Mouse (Mus musculus): Measurements from ENCODE around the gene Gm6337. TPM values are rescaled to one million over a fixed set of nuclear protein-coding genes. Genes with fewer than 3 reads are reported as not detected.
"Not testable (repeated sequence)": the region's sequence is repeated elsewhere in the genome, so short reads cannot be mapped to it uniquely, and the experiment has no call there.

The Gm6337 gene
- polyA plus RNA-seq (2015; fragmentation: Nextera tagmentation; extraction: Ambion mirVana) = not detected in 2 replicates

DNA sequence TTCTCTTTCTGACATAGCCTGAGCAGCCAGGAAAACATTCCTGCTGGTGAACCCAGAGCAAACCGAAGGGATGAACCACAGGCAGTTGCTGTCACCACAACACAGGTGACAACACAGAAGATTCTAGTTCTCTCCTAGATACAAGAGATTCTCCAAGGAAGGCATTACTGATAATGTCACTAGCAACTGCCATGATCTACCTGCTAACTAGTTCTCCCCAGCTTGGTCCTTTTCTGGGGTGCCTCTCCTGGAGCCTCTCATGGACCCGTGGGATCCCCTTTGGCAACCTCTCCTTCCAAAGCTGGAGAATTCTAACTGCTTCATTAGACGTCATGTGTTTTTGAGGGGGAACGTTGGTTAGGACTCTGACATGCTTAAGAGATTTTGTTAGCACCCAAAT is at the start of gene Gm6337:
Gene Gm6337, minus strand, starts transcription at position 101 of the 400 bp plus-strand sequence.
- not testable (repeated sequence) for H3K27ac ChIP-seq (replicated peaks); H3K9ac ChIP-seq; H3K4me1 ChIP-seq (replicated peaks); H3K36me3 ChIP-seq (replicated peaks); H3K4me3 ChIP-seq (replicated peaks); H3K9me3 ChIP-seq (replicated peaks); H3K27me3 ChIP-seq; ATAC-seq (ENCODE audit: insufficient read depth); H3K4me2 ChIP-seq
- 49% methylated on average over 3 of the region's 4 CpGs for WGBS (ENCODE audit: insufficient replicate concordance)

DNA sequence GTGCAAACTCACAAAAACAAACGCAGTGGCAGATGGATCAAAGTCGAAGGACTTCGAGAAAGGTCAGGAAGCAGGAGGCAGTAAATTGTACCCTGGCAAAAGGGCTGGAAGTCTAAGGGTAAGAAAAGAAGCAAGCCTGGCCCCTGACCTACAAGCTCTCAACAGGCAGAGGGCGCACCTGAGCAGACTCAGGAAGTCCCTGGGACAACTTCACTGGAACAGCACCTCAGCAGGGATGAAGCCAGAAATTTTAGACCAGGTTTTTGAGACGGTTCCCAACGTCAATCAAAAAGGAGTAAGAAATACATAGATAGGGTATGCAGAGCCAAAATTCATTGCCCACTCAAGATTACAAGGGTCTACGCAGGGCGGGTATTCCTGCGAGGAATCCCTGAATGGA is 49.4 kb upstream of the Gm6337 start:
- H3K9ac ChIP-seq; H3K27me3 ChIP-seq; H3K9me3 ChIP-seq (replicated peaks); H3K4me2 ChIP-seq; H3K4me3 ChIP-seq (replicated peaks); ATAC-seq (ENCODE audit: insufficient read depth); H3K27ac ChIP-seq (replicated peaks); H3K4me1 ChIP-seq (replicated peaks); H3K36me3 ChIP-seq (replicated peaks): not testable (repeated sequence)
- 9% methylated on average over 9 of the region's 9 CpGs for WGBS (ENCODE audit: insufficient replicate concordance)

DNA sequence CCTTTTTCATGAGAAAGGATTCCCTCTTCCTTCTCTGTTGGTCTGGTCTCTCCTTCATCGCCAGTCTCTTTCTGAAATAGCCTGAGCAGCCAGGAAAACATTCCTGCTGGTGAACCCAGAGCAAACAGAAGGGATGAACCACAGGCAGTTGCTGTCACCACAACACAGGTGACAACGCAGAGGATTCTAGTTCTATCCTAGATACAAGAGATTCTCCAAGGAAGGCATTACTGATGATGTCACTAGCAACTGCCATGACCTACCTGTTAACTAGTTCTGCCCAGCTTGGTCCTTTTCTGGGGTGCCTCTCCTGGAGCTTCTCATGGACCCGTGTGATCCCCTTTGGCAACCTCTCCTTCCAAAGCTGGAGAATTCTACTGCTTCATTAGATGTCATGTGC is 35.8 kb upstream of the Gm6337 start, which contains the start of gene Gm8206:
Gene Gm8206, minus strand, starts transcription at position 101 of the 400 bp plus-strand sequence.
- not testable (repeated sequence) for ATAC-seq (ENCODE audit: insufficient read depth); H3K27me3 ChIP-seq; H3K4me2 ChIP-seq; H3K4me1 ChIP-seq (replicated peaks); H3K9ac ChIP-seq; H3K9me3 ChIP-seq (replicated peaks); H3K4me3 ChIP-seq (replicated peaks); H3K27ac ChIP-seq (replicated peaks); H3K36me3 ChIP-seq (replicated peaks)
- WGBS (ENCODE audit: insufficient replicate concordance) = 44% methylated on average over 2 of the region's 3 CpGs

Other genes starting within 250 kb of the Gm6337 start
- not detected in 2 replicates for gene Gm3424, start 227.9 kb downstream of the Gm6337 start, polyA plus RNA-seq (2015; fragmentation: Nextera tagmentation; extraction: Ambion mirVana)
- gene Gm8237, start 177.9 kb downstream of the Gm6337 start, polyA plus RNA-seq (2015; fragmentation: Nextera tagmentation; extraction: Ambion mirVana) = not detected in 2 replicates
- gene Gm3248, start 96.5 kb downstream of the Gm6337 start, polyA plus RNA-seq (2015; fragmentation: Nextera tagmentation; extraction: Ambion mirVana) = not detected in 2 replicates
- not detected in 2 replicates for gene Gm3453, start 79.1 kb downstream of the Gm6337 start, polyA plus RNA-seq (2015; fragmentation: Nextera tagmentation; extraction: Ambion mirVana)
- gene Gm8206, start 35.7 kb upstream of the Gm6337 start, polyA plus RNA-seq (2015; fragmentation: Nextera tagmentation; extraction: Ambion mirVana) = not detected in 2 replicates
- gene Gm3468, start 50.4 kb upstream of the Gm6337 start, polyA plus RNA-seq (2015; fragmentation: Nextera tagmentation; extraction: Ambion mirVana) = not detected in 2 replicates
- not detected in 2 replicates for gene Gm3476, start 67.5 kb upstream of the Gm6337 start, polyA plus RNA-seq (2015; fragmentation: Nextera tagmentation; extraction: Ambion mirVana)
- gene Gm21560, start 161.0 kb upstream of the Gm6337 start, polyA plus RNA-seq (2015; fragmentation: Nextera tagmentation; extraction: Ambion mirVana) = not detected in 2 replicates
- gene Gm3411, start 229.0 kb upstream of the Gm6337 start, polyA plus RNA-seq (2015; fragmentation: Nextera tagmentation; extraction: Ambion mirVana) = not detected in 2 replicates
- gene Gm21103, start 246.6 kb upstream of the Gm6337 start, polyA plus RNA-seq (2015; fragmentation: Nextera tagmentation; extraction: Ambion mirVana) = not detected in 2 replicates